Mouse (Mus musculus) CD4-positive, CD25-positive, alpha-beta regulatory T cell (primary cell): ENCODE measurements around the gene Zfpl1. TPM values are rescaled to one million over a fixed set of nuclear protein-coding genes. Genes with fewer than 3 reads are reported as not detected.

Experiments used
- polyA plus RNA-seq: library from polyadenylated mRNA; unstranded; fragments of 100-300 nt; shearing (Covaris generic); gene quantifications from one replicate; pipeline ENCODE4 v1.2.1, GENCODE M21; 2017

Gene Zfpl1
- polyA plus RNA-seq, result 52.7 TPM

GRCm38 (mm10) chr19:6084478-6085248 is at the start of gene Zfpl1, which contains the start of gene Cdca5:
Gene Zfpl1 (minus strand): TSS chr19:6084956.
Gene Cdca5 (plus strand): TSS chr19:6084983.

GRCm38 (mm10) chr19:6127760-6128341 is 43.1 kb upstream of the Zfpl1 start, which contains the start of gene Snx15:
Gene Snx15 (minus strand): TSS chr19:6128304.

GRCm38 (mm10) chr19:6117986-6118676 is 33.4 kb upstream of the Zfpl1 start, which contains the start of gene Sac3d1:
Gene Sac3d1 (minus strand): TSS chr19:6118650.

GRCm38 (mm10) chr19:6105586-6105985 is 20.8 kb upstream of the Zfpl1 start, which contains the start of gene Naaladl1:
Gene Naaladl1 (plus strand): TSS chr19:6105782.

GRCm38 (mm10) chr19:6094119-6094518 is 9.4 kb upstream of the Zfpl1 start, which contains the start of gene AC131692.1:
Gene AC131692.1 (plus strand): TSS chr19:6094419.

GRCm38 (mm10) chr19:6082156-6082555 is 2.6 kb downstream of the Zfpl1 start, which contains the start of gene Gm28374:
Gene Gm28374 (minus strand): TSS chr19:6082256.

GRCm38 (mm10) chr19:6079983-6080480 is 4.7 kb downstream of the Zfpl1 start, which contains the start of gene Tmem262:
Gene Tmem262 (plus strand): TSS chr19:6080033.

GRCm38 (mm10) chr19:6076564-6077393 is 8.0 kb downstream of the Zfpl1 start, which contains the start of gene Vps51:
Gene Vps51 (minus strand): TSS chr19:6077231.

GRCm38 (mm10) chr19:6067724-6068415 is 16.9 kb downstream of the Zfpl1 start, which contains the start of gene Tm7sf2:
Gene Tm7sf2 (minus strand): TSS chr19:6068373.

GRCm38 (mm10) chr19:6061021-6061533 is 23.7 kb downstream of the Zfpl1 start, which contains the start of gene Znhit2:
Gene Znhit2 (plus strand): TSS chr19:6061192.

GRCm38 (mm10) chr19:6057313-6058096 is 27.3 kb downstream of the Zfpl1 start, which contains the start of the genes Mrpl49 and Fau:
Gene Mrpl49 (minus strand): TSS chr19:6057785.
Gene Fau (plus strand): TSS chr19:6057844.

GRCm38 (mm10) chr19:6046294-6047153 is 38.2 kb downstream of the Zfpl1 start, which contains the start of gene Syvn1:
Gene Syvn1 (plus strand): TSS chr19:6046576.

Other genes with a start within 250 kb of the Zfpl1 start
- gene Frmd8, start 209.7 kb downstream of the Zfpl1 start, polyA plus RNA-seq, result 290 TPM
- 41.9 TPM for gene Slc25a45, start 207.1 kb downstream of the Zfpl1 start, polyA plus RNA-seq
- gene Tigd3, start 190.8 kb downstream of the Zfpl1 start, polyA plus RNA-seq, result 0.36 TPM
- gene Dpf2, start 171.9 kb downstream of the Zfpl1 start, polyA plus RNA-seq, result 176 TPM
- gene Cdc42ep2, start 160.1 kb downstream of the Zfpl1 start, polyA plus RNA-seq, result 0.16 TPM
- 46.0 TPM for gene Pola2, start 120.8 kb downstream of the Zfpl1 start, polyA plus RNA-seq
- gene Slc22a20, start 98.8 kb downstream of the Zfpl1 start, polyA plus RNA-seq, result 0.10 TPM
- 76.6 TPM for gene Capn1, start 69.1 kb downstream of the Zfpl1 start, polyA plus RNA-seq
- 49.6 TPM for gene Syvn1, start 38.4 kb downstream of the Zfpl1 start, polyA plus RNA-seq
- gene Mrpl49, start 27.2 kb downstream of the Zfpl1 start, polyA plus RNA-seq, result 43.3 TPM
- 794 TPM for gene Fau, start 27.1 kb downstream of the Zfpl1 start, polyA plus RNA-seq
- 35.9 TPM for gene Znhit2, start 23.8 kb downstream of the Zfpl1 start, polyA plus RNA-seq
- 15.1 TPM for gene Tm7sf2, start 16.6 kb downstream of the Zfpl1 start, polyA plus RNA-seq
- gene Vps51, start 7.7 kb downstream of the Zfpl1 start, polyA plus RNA-seq, result 93.4 TPM
- gene Tmem262, start 4.9 kb downstream of the Zfpl1 start, polyA plus RNA-seq, result not detected
- 0.61 TPM for gene Gm28374, start 2.7 kb downstream of the Zfpl1 start, polyA plus RNA-seq
- 2.2 TPM for gene Cdca5, start within 50 bp of the Zfpl1 start, polyA plus RNA-seq
- gene AC131692.1, start 9.5 kb upstream of the Zfpl1 start, polyA plus RNA-seq, result not detected
- gene Naaladl1, start 20.8 kb upstream of the Zfpl1 start, polyA plus RNA-seq, result 0.20 TPM
- gene Sac3d1, start 33.7 kb upstream of the Zfpl1 start, polyA plus RNA-seq, result 22.7 TPM
- 36.9 TPM for gene Snx15, start 43.3 kb upstream of the Zfpl1 start, polyA plus RNA-seq
- gene Batf2, start 56.0 kb upstream of the Zfpl1 start, polyA plus RNA-seq, result not detected
- 20.8 TPM for gene Arl2, start 56.6 kb upstream of the Zfpl1 start, polyA plus RNA-seq
- gene Majin, start 99.4 kb upstream of the Zfpl1 start, polyA plus RNA-seq, result 0.16 TPM
- gene Gpha2, start 141.4 kb upstream of the Zfpl1 start, polyA plus RNA-seq, result 0.30 TPM
- 20.2 TPM for gene Ppp2r5b, start 150.9 kb upstream of the Zfpl1 start, polyA plus RNA-seq
- 35.8 TPM for gene Atg2a, start 156.7 kb upstream of the Zfpl1 start, polyA plus RNA-seq
- 22.2 TPM for gene Ehd1, start 191.8 kb upstream of the Zfpl1 start, polyA plus RNA-seq
- gene Cdc42bpg, start 221.5 kb upstream of the Zfpl1 start, polyA plus RNA-seq, result 0.35 TPM